Mouse (Mus musculus) lung, postnatal 25 days (tissue): ENCODE data around the gene Spout1.
A peak's percentile ranks its signal among the peaks of the same experiment; 100 is the strongest.

Experiments used
- DNase-seq: peaks from one replicate; pipeline ENCODE4 v3.0.0; 2022; ENCODE audit warnings: low spot score

Spout1 gene

DNA sequence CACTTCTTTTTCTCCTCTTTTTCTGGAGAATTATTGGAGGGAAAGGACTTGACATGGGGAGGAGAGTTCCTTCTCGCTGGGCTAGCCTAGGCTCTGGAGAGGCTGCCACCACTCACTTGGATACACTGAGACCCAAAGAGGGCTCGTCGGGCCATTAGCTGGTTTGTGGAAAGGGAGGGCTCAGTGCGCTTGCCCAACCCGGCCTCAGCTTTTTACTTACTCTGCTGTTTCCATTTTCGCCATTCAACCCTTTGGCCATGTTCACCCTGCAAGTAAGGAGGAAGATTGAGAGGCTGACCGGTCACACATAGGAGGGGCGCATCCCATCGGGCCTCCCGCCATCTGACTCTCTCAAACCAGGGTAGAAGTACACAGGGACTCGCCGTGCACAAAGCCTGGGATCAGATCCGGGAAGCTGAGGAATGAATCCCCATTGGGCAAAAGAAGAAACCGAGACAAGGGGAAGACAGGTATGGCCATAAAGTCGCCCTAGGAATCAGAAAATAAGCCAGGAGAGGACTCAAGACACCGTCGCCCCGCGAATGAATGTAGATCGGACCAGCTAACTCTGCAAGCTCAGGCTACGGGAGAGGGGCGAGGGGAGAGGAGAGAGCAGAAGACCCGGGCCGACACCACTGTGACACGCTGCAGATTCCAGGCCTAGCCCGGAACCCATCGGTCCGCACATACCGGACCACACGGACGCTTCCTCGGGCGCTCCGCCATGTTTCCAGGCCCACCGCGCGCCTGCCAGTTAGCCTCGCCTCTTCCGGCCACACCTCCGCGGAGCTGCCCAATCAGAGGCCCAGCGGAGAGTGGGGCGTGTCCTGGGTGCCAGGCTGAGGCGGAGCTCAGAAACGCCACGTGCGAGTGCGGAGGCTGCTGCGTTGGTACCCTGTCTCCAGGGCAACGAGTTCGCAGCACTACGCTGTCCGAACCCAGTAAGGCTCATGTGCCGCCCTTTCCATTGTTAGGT is at the start of gene Spout1:
Gene Spout1 (minus strand): TSS at position 760 of the 976 bp plus-strand sequence.
- peak; percentile 96 for DNase-seq

DNA sequence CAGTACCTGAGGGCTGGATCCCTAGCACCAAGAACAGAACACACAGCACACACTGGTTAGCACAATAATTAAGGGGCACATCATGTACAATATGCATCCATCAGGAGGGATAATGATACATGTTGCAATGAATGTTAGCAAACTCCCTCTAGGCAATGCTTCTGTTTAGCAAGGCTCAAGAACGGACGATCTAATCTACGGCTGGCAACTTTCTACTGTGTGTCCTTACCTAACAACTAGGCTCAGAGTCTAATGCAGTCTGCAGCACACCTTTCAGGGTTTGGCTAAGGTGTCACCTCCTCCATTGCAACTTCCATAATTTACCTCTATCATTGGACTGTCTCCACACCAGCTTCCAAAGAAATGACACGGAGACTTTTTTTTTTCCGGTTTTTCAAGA is 38.0 kb upstream of the Spout1 start:
- no peak for DNase-seq

DNA sequence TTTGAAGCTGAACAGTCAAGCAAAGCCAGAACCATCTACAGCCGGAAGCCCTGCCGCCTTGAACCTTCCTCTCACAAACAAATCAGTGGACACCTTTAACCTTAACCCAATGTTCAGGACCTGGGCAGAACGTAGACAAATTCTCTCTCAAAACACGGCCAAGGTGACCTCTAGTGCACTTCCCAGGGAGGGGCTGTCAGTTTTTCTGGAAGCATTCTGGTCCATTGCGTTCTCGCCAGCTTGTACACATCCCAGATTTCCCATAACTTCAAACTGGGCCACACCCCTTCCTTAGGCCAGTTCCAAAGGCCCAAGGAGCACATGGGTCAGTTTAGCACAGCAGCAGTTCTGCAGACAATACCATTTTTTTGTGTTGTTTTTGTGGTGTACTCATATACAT is 37.2 kb upstream of the Spout1 start:
- peak; percentile 50 for DNase-seq

DNA sequence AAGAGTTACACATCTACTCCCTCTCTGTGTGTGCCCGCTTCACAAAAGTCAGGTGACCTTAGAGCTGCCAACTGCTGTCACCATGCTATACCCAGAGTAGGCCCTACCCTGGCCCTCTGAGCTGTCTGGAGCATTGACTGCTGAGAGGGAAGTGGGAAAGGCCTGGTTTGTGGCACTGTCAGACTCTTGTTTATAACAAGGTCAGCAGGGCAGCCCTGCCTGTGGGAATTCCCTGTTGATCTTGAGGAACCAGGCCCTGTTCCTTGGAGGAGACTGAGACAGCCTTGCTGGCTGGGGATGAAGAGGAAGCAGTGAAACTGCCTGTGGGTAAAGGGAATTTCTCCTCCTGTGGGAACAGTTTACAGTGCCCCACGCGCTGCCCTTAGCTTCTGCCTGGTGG is 36.5 kb upstream of the Spout1 start:
- DNase-seq = peak; percentile 43

DNA sequence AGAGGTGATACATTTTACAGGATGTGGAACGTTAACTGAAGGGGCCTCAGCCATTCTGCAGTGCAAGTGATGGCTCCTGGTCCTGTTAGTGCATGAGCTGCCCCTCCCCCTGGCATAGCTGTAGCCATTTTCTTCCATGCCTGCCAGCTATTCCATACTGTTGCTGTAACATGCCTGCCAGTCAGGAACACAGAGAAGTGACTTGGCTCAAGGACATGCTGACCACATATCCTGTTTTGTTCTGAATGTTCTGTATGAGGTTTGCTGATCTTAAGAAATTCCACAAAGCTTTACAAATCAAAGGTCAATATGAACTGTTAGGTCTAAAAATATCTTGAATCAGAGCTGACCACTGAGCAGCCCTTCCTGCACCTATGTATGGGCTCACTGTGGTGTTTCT is 34.7 kb upstream of the Spout1 start:
- no peak for DNase-seq

DNA sequence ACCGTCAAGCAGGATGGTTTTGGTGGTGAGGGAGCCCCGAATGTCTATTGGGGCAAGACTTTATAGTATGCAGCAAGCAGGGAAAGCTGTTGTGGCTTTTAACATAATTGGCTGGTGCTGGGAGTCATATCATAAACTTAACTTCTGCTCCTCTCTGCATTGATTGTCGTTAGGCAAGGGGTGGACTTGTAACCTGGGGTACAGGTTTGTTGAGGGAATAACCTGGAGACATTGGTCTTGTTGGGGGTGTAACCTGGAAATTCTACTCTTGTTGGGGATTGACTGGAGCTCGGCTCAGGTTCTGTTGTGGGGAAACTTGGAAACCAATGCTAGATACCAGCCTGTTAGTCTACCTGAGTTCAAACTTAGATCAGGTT is 33.9 kb upstream of the Spout1 start:
- DNase-seq = no peak

DNA sequence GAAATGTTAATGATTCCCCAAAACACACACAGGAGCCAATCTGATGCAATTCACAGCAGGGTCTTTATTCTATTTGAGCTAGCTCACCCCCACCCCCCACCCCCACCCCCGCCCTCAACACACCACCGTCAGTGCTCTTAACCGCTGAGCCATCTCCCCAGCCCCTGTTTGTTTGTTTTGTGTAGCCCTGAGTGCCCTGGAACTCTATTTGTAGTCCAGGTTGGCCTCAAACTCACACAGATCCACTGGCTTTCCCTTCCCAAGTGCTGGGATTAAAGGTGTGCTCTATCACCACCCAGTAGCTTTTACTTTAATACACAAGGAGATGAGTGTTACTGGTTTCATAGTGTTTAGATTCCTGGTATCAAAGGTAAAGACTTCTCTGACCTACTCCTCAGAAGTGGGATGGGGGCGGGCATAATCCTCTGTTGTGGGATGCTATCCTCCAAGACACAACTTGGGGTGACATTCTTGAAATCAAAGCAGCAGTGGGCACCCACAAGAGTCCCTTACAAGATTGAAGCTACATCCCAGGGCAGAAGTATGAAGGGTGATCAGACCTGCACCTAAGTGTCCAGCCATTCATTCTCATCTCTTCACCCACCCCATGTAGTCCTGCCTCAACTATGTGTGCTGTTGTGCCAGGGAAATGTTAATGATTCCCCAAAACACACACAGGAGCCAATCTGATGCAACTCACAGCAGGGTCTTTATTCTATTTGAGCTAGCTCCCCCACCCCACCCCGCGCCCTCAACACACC is 33.3 kb upstream of the Spout1 start:
- no peak for DNase-seq

DNA sequence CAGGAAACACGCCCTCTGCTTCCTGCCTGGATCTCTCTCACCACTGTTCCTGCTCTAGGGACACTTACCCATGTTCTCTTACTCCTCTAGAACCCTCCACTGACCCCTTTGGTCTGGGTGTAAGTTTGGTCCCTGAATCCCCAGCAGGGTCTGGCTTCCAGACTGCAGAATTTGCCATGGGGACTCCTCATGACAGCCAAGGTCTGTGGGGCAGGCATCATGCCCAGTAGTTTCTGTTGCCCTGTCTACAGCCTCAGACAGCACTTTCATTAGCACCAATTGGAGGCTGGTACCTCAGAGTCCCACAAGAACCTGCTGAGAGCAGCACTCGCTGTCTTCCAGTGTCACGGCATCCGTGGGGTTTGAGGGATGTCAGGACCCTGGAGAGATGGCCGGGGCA is 29.6 kb upstream of the Spout1 start:
- no peak for DNase-seq

DNA sequence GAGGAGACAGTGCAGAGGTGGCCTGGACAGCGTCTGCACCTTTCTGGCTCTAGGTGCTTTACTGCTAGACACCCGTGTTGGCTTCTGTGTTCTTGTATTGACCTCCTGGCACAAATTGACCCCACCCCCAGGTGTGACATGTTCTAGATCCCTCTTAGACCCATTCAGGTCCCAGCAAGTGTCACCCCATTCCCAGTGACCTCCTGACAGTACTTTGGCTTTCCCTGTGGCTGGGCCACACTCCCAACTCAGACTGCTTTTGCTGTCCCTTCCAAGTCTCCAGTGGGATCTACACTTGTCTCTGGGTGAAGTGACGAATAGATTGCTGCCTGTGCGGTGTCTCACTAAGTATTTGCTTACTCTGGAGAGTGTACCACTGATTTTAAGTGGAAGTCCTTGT is 29.1 kb upstream of the Spout1 start:
- DNase-seq = no peak

DNA sequence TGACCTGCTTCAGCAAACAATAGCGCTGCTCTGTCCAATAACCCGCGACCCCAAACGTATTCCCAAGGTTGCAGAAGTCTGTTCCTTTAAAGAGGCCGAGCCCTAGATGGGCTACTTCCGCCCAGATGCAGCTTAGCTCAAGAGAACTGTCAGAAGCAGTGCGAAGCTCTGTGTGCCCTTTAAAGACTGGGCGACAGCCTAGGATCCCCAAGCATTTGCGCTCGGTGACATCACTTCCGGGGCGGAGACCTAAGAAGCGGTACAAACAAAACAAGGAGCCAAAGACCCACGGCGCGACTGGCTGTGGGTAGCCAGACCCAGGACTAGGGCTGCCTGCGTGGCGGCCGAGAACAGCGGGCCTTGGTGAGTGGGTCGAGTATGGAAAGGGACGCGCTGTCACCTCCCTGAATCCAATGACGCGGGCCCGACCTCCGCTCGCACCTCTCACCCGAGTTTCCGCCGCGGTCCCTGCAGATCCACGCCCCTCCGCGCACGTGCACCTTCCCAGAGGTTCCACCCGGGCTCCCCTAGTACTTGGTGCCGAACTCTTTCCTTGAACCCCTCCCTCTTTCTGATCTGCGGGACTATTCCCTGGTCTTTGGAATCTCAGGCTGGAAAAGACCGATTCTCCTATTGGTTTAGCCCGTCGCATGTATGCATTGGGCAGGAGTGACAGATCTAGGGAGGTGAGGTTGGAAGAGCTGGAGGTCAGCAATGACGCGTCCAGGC is 27.5 kb upstream of the Spout1 start, which contains the start of gene Kyat1:
Gene Kyat1 (minus strand): TSS at position 219 of the 729 bp plus-strand sequence.
- DNase-seq = peak; percentile 96

DNA sequence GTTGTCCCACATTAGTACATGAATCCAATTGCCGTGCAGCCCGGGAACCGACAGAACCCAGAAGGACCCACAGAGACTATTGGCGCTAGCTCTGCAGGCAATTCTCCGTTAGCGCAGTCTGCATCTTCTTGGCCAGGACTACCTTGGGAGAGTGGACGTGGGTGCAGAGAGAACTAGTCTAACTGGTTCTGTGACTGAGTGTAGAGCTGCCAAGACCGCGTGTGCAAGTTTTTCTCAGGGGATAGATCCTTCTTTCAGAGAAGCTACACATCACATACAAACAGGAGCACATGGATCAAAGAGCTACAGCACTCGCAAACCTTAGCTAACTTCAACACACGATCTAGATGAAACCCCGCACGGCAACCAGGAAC is 27.0 kb upstream of the Spout1 start:
- peak; percentile 62 for DNase-seq

DNA sequence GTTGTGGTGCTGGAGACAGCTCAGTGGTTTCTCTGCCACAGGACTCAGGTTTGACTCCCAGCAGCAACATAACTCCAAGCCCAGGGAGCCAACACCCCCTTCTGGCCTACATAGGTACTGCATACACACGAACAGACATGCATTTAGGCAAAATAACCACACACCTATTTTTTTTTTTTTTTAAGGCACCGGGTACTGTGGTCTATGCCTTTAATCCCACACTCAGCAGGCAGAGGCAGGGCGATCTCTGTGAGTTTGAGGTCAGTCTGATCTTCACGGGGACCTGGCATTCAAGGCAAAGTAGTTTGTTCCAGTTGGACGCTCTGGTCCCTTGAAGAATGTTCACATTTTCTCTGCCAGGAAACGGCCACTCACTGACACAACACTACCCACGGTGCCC is 25.2 kb upstream of the Spout1 start:
- no peak for DNase-seq

DNA sequence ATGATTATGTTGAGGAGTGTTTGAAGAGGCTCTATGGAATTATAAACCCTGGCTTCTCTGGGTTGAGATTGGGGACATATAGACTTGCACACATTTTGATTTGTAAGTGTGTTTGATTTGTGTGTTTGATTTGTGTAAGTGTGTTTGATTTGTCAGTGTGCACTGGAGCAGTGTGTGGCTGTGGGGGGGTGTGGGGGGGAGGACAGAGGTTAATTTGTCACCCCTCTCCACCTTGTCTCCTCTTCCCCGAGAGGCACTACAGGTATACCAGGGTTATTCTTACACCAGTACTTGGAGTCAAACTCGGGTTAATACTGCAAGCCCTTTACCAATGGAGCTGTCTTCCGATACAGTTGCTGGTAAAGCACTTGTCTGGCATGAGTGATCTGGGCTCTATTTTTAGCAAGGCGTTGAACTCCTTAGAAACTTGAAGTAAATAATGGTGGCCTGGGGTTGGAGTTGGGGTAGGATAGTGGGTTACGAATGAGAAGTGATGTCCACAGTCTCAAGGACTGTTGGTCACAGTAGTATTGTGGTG is 22.2 kb upstream of the Spout1 start:
- DNase-seq = no peak

DNA sequence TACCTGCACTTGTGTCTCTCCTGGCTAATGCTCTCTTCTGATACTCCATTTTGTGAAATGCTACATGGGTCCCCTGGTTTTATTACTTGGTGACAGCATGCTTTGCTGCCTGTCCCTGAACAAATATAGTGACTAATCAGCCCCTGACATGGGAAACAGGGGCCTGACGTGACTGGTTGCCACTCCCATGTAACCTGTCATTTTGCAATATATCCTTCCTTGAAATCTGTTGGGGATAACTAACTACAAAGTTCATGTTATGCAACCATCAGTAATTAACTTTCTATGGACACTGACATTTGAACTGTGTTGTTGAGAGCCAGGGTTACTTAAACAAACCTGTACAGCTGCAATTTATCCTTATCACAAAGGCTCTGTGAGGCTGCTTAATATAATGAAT is 21.7 kb upstream of the Spout1 start:
- DNase-seq = peak; percentile 50

DNA sequence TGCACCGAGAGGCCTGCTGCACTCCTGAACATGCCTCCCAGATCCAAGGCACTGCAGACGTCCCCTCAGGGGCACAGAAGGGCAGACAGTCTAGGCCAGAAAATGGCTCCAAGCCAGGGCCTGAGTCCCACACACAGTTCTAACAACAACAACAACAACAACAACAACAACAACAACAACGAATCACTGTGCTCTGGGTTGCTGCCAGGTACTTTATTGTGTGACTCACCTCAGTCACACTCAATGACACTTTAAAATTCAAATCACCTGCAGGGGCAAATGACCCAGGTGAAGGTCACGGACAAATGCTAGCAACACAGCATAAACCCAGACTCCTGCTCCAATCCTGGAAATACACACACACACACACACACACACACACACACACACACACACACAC is 19.8 kb upstream of the Spout1 start:
- DNase-seq = no peak

DNA sequence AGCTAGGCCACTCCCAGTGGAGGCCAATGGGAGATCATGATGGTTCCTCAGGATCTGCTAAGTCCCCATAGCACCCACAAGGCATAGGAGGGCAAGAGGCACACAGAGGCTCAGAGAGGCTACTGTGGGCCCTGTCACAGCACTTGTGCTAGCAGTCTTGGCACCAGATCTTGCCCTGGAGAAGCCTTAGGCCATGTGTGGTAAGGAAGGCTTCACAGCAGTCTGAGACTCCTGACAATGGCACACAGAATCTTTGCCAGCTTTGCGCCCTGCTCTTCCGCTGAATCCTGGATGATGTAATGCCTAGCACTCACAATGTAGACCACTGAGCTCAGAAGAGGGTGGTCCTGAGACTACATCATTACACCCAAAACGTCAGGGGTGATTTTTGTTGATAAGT is 16.4 kb upstream of the Spout1 start:
- DNase-seq = no peak

DNA sequence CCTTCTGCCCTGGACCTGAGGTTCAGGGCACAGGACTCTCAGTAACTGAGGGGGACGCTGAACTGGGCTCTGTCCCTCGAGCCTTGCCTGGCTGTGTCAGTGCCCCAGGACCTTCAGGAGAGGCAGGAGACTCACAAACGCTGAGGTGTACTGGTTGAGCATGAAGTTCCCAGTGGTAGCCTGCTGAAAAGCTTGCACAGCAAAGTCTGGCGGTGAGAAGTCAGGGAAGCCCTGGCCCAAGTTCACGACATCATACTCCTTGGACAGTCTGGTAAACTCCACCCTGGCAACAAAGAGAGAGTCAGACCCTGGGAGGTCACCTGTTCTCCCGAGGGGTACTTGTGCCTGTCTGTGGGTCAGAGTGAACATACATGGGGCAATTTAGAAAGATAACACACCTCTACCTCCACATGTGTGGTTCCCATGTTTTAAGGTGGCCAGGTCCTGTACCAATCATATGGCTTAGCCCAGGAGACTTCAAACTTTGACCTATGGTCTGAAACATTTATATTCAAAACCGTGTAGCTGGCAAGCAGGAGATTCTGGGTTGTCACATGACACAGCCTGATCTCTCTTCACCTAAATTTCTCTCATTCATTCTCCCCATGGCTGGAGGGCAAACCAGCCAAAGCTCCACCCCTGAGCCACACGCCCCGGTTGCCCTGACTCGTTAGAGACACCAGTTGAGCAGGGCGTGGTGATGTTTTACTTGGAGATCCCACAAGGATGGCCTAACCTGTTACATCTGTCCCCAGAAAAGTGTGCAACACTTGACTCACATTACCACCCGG is 13.7 kb upstream of the Spout1 start:
- no peak for DNase-seq

DNA sequence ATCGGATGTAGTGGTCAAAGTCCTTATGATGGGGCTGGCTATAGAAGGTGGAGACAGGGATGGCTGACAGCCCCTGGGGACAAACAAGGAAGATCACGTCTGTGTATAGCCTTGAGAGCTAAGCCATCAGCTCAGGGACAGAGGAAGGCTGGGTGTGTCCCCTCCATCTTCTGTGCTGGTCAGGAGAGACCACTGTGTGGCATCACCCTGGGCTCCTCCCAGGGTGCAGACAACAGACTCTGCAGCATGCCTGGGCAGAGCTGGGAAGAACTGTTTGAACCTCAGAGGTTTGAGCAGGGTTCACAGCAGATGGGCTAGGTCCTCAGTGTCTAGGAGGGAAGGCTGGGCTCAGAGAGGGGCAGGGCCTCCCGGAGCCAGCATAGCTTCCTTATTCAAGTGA is 7.4 kb upstream of the Spout1 start:
- no peak for DNase-seq

DNA sequence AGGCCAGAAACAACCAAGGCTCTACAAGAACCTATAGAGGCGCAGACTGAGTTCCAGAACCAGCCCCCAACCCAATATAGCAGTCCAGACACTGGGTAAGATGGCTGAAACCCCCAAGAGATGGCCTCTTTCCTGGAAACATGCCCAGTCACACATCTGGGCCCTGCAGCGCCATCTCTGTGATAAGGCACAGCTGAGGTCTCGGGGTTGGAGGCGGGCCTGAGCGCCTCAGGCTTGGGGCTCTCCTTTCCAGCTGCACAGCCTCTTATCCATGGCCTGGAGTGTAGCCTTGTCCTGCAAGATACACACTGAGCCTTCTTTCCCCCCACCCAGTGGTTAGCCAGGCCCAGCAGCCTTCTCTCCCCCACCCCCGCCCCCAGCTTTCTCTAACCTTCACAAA is 7.0 kb upstream of the Spout1 start:
- DNase-seq = no peak

DNA sequence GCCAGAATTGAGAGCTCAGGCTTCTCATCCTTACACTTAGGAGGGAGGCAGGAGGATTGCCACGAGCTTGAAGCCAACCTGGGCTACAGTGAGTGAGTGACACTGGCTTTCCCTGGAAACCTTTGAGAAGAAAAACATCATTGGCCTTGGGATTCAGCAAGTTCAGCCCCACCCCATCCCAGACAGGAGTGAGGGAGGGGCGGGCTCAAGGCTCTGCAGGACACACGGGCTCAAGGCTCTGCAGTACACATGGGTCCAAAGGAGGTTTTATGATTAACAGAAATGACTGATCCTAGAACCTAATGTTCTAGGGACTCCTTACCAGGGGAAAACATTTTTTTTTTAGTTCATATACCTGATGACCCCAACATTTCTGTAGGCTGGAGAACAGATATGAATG is 5.5 kb upstream of the Spout1 start:
- DNase-seq = no peak

DNA sequence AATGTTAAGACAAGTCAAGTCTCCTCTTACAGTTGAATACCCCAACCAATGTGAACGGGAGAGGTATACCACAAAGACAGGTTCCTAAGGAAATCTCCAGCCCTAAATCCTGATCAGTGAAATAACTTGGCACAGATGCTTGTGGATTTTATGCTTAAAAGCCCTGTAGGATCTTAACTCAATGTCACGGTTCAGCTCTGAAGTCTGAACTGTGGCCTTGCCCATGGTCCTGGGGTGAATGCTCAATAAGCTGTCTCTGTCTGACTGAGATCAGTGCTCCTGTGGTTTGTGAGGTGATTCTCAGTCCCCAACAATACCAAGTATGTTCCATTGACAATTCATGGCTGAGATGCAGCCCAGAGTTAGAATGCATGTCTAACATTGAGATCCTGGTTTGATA is 4.2 kb upstream of the Spout1 start:
- DNase-seq = no peak
